Mouse (Mus musculus) CH12F3 (cell line): ENCODE measurements around the gene Gm30191.
"Not testable (repeated sequence)": the region's sequence is repeated elsewhere in the genome, so short reads cannot be mapped to it uniquely, and the experiment has no call there.

ENCODE experiments used
- in situ Hi-C: fragments of 300-500 bp; cut with MboI; formaldehyde crosslinking; loops from 2 replicates; pipeline ENCODE4 v1.14.3; 2020; ENCODE audit warnings: low sequenced_read_pairs

Gm30191 gene

DNA sequence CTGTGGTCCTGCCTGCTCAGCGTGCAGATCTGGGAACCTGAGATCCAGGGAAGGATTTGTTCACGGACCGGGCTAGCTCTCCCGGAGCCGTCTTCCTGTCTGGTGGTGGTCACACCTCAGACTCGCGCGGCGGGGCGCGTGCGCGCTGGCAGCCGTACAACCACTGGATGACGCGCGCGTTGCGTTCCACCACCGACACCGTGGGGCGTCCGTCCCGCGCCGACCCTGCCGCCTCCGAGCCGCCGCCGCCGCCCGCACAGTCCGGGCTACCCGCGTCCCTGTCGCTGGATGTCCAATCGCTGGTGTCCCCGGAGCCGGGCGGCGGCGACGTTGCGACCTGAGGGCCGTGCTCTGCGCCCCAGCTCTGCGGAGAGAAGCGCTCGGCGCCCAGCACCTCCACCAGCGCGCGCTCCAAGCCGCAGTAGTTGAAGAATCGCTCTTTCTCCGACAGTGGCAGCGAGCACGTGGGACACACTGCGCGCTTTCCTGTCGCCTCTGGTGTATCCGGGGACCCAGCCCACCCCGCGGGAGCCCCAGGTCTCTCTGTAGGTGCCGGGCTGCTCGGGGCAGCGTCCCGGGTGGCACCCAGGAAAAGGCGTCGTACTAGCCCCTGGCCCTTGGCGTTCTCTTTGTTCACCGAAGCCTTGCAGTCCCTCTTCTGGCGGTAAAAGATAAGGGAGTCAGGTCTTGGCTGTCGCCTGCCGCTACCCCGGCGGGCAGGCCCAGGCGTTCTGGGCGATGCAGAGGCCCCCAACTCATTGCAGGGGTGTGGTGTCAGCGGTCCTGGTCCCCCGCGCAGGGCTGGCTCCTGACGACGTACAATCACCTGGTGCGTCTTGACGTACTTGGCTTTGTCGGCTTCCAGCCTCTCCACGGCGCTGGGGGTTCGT lies 4.8 kb downstream of the Gm30191 start:
- in situ Hi-C loops = no loop called here

DNA sequence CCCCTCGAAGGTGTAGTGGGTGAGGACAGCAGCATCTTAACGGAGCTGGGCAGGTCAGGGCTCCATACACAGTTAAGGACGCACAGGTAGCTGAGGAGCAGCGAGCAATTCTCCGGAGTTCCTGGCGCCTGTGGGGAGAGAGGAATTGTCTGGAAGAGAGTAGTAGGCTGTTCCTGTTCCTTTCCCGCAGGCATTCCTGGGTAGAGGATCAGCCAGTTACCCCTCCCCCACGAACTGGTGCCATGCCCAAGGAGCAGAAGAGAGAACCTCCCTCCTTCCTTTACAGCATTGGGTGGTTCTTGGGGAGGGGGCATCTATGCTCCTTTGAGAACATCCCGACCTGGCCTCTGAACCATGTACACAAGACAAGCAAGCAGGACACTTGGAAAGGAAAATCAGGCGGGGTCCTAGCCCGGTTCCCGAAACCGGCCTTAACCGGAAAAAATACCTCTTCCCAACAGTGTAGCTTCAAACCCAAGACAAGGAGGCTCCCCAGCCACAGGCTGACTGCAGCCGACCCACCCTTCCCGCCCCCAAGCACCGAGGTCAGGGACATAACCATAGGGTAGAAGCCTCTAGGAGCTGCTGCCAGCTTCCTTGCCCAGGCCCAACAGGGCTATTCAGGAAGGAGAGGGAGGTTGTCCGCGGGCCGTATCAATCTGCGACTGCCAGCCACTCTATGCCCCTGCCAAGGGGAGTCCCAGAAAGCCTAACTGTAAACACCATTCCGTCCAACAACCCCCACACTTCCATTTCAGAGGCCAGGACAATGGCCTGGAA lies 5.6 kb downstream of the Gm30191 start:
- in situ Hi-C loops = no loop called here

DNA sequence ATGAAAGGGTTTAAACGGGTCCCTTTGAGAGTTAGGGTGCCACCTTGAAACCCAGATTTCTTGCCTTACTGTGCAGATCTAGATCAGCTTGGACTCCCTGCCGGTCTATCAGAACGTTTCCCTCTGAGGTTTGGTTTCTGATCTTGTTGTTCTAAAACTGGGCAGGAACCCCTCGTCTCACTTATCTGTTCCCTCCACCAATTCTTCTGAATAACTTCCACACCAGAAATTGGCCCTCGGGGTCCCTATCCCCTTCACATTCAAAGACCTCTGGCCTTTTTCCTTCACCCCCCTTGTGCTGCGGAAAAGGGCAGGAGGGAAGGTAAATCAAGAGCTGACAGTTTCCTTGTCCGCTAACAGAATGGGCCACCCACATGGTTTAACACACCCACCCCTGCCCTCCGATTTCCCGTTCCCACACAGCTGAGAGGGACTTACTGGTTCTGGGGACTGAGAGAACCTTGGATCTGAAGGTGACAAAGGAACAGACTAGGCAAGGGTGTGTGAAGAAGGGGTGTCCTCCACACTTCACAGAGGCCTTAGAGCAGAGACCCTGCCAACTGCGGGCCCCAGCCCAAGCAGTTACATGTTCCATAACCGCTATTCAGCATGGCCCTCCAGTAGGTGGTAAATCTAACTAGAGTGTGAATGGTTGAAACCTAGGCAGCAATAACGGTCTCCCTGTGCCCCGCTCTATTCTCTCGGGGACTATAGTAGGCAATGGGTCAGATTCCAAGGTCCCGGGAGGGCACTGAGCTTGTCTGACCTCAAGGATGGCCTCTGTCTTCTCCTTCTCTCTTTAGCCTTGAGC lies 6.4 kb downstream of the Gm30191 start:
- in situ Hi-C loops = no loop called here

DNA sequence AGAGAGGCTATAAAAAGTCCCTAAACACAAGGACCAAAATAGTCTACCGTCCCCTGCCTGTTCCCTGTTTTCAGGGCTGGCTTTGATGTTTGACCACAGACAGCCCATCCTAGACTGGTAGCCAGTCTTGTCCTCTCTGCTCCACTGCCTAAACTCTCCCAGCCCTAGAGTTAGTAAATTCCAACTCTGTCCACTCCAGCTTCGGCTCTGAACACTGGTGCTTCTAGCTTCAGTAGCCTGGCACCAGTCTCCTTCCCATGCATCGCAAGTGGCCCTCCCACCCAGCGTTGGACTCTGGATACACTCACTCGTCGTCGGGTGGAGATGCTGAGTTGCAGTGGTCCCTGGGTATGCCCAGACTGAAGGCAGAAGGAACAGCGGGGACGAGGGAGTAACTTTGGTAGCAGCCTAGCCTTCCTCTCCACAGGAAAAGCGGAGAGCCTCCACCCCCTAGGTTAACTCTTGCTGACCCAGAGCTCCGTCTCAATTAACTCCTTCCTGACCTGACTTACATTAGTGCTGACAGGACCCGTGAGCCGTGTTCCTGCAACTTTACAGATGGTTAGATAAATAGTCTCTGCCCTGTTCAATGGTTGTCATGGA lies 7.1 kb downstream of the Gm30191 start, which contains the start of gene Grrp1:
Gene Grrp1 (minus strand): TSS at position 385 of the 603 bp plus-strand sequence.
- in situ Hi-C loops = no loop called here

DNA sequence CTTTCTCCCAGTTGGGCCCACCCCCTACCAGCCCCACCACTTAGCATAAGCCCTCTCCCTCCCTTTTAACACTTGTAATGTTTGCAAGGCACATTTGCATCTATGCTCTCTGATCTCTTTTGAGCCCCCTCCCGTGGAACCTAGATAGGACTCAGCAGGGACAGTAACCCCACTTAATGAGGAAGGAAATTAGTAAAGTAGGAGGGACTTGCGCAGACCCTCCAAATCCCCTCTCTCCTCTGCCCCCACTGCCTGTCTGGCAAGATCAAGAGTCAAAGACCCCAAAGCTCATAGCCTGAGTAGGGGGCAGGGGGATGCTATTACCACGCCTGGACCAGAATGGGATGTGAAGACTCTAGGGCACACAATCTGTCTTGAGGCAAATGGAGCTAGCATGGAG lies 8.1 kb downstream of the Gm30191 start:
- in situ Hi-C loops = no loop called here

DNA sequence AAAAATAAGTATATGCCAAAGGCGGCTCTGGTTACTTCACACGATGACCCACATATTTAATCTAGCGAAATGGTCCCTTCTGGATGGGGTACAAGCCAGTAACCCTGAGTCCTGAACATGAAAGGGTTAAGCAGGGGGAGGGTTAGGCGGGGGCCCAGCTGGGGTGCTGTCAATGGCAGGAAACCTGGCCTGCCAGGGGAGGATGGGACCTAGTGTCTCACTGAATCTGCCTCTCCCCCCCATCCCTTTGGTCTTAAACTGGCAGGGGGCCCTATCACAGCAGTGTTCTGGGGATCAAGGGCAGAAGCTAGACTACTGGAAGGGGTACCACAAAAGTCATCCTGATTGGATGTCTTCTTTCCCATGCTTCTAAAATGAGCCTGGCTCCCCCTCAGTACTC lies 9.1 kb downstream of the Gm30191 start:
- in situ Hi-C loops = no loop called here

DNA sequence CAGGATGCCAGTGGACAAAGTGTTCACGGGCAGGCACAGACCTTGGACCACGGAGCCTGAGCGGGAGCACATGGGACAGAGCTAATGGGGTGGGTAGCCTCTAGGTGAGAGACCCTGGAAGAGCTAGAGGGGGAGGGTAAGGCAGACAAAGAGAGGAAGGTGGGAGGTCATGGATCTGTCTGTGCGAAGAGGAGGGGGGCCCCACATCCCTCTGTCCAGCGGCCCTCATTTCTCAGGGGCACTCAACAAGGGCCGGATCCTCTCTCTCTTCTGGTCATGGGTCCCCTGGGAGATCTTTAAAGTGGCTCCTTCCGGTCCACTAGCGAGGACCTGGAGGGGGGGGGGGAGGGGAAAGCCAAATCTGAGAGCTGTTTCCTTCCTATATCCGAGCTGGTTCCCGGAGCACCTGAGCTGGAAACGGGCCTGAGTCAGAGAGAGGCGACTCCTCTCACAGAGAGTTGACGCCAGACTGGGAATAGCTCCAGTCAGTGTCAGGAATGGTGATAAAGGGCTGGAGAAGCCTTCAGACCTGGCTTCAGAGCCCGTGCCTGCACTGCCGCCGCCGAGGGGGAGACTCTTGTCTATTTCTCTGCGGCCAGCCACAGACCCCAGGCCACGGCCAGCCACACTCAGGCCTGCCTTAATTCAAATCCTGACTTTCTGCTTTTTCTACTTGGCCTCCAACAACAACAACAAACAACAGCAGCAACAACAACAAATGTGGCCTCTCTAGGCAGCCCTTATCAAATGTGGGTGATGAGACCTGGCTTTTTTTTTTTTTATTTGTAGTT lies 9.9 kb downstream of the Gm30191 start:
- in situ Hi-C loops = no loop called here

DNA sequence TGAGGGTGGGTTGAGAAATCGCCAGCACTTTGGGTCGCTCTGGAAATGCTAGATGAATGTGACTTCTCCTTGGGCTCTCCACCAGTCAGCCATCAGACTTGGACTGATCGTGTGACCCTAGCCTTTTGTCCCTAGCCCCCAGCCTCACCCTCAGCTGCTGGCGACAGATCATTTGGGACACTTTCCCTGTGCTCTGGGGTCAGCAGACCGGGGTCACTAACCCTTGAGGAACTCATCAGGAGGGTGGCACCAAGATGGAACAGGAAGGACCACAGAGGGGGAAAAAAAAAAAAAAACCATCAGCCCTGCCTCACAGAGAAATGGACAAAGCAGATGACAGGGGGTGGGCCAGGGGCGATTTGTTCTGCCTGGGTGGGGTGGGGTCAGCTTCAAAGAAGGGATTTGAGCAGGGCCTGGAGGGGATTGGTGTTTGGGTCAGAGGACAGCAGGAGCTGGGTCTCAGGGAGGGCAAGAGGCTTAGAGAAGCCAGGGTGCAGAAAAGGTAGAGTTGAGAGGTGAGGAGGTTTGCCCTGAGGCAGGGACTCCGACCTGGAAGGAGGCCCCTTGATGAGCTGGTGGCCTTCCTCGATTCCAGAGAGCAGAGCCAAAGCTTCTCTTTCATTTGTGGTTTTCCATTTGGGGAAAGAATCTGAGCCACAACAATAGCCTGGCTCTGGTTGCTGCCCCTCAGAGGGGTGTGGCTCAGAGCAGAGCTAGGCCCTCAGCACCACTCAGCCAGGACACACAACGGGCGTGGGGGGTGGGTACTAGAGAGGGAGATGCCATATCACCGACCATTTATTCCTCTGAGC lies 10.7 kb downstream of the Gm30191 start:
- in situ Hi-C loops = no loop called here

DNA sequence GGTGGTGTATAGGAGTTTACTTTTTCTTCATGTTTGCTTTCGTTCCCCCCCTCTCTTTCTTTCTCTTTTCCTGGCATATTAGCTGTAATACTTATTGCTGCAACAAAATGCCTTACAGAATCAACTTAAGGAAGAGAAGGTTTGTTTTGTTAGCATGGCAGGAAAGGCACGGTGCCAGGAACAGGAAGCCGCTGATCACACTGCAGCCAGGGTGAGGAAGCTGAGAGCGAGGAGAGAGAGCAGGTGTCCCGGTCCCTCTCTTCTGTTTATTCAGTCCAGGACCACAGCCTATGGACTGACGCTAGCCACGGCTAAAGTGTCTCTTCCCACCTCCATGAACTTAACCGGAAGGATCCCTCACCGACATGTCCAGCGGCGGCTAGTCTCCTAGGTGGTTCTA lies 11.6 kb downstream of the Gm30191 start:
- in situ Hi-C loops = no loop called here

DNA sequence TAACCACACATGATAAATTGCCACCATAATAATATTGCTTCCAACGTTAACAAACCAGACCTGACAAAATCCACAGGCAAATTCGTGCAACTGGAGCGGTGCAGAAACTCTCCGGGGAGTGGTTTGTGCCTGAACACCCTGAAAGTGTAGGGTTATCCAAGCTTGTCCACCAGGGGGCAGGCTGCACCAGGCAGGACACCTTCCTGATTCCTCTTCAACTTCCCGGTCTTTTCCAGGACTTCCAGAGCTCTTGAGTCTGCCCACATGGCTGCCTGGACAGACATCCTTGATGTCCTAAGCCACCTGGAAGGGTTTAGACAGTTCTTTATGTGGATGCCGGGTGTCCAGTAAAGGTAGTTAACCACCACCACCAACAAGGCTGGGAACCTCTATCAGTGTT lies 16.5 kb downstream of the Gm30191 start:
- in situ Hi-C loops = no loop called here

DNA sequence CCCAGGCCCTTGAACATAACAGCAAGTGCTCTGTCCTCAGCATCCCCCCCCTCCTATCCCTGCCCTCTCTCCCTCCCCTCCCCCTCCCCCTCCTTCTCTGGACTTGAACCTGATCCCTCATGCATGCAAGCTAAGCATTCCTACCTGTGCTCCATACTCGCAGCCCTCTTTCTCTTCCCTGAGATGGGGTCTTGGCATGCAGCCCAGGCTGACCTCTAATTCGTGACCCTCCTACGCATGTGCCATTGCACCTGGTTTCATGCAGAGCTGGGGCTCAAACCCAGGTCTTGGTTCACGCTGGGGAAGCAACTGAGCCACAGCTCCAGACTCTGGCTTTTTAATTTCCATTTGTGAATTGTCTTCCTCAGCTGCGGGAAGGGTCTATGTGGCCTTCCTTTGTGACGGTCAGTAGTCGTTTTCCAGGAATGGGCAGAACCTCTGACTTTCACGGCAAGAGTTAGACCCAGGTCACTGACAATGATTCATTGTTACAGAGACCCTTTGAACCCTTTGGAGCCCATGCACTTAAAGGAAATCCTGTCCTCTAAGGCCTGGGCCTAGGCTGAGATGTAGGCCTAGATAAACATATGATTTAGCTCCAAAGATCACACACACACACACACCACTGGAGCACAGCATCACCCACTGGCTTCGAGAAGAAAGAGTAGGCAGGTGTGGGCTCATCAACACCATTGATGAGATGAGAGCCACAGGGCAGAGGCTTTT lies 19.3 kb downstream of the Gm30191 start:
- in situ Hi-C loops = no loop called here

DNA sequence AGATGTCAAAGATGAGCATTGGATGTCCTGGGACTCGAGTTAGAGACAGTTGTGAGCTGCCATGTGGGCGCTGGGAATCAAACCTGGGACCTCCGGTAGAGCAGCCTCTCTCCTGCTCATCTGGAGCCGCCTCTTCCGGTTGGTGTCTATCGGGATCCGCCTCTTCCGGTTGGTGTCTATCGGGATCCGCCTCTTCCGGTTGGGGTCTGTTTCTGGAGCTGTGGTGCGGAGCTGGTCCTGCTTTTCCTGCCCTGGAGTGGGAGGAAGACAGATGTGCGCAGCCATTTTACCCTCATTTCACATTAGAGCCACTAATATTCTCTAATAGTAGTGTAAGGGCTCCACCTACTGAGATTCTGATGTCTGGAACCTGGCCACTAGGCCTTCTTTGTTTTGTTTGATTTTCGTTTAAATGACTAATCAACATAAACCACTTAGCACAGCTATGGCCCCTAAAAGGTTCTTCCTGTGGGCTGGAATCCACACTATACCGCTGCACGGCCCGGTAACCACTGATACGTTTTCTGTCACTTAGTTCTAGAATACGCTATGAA lies 21.4 kb downstream of the Gm30191 start:
- in situ Hi-C loops = no loop called here

DNA sequence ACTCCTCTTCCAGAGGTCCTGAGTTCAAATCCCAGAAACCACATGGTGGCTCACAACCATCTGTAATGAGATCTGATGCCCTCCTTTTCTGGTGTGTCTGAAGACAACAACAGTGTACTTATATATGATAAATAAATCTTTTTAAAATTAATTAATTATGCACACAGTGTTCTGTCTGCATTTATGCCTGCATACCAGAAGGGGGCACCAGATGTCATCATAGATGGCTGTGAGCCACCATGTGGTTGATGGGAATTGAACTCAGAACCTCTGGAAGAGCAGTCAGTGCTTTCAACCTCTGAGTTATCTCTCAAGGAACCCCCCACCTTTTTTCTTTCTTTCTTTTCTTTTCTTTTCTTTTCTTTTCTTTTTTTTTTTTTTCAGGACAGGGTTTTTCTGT lies 22.9 kb downstream of the Gm30191 start:
- in situ Hi-C loops = not testable (repeated sequence)

DNA sequence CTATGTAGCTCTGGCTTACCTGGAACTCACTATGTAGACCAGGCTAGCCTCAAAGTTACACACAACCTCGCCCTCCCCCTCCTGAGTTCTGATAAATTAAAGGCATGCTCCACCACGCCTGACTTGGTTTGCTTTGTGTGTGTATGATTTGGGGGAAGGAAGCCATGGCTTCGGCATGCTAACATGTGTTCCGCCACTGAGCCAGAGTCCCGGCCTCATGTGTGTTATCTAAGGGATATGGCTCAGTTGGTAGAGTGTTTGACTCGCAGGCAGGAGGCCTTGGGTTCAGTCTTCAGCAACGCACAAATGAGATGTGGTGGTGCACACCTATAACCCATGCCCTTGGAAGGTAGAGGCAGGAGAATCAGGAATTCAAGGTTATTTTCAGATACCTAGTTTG lies 25.2 kb downstream of the Gm30191 start:
- in situ Hi-C loops = no loop called here

DNA sequence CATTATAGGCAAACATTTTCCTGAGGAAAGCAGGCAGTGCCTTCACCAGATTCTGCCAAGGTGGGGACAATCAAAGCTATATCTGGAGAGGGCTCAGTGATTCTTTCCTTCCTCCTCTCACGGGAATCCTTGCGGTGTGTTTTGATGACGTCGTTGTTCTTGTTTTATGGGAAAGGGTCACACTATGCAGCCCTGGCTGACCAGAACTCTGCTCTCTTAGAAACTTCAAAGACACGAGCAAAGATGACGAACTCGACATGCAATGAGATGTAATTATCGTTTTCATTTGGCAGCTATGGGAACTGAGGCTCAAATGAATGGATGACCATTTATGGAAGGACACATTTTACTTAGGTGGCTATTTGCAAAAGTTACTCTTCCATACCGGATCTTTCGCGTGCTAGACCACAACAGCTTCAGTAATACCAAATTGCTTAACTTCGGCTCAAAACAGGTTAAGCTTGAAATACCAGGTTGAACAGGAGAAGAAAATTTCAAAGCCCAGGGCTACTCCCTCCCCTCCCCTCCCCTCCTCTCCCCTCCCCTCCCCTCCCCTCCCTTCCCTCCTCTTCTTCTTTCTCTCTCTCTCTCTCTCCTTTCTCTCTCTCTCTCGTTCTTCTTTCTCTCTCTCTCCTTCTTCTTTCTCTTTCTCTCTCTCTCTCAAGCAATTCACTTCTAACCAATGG lies 26.1 kb downstream of the Gm30191 start:
- in situ Hi-C loops = no loop called here

DNA sequence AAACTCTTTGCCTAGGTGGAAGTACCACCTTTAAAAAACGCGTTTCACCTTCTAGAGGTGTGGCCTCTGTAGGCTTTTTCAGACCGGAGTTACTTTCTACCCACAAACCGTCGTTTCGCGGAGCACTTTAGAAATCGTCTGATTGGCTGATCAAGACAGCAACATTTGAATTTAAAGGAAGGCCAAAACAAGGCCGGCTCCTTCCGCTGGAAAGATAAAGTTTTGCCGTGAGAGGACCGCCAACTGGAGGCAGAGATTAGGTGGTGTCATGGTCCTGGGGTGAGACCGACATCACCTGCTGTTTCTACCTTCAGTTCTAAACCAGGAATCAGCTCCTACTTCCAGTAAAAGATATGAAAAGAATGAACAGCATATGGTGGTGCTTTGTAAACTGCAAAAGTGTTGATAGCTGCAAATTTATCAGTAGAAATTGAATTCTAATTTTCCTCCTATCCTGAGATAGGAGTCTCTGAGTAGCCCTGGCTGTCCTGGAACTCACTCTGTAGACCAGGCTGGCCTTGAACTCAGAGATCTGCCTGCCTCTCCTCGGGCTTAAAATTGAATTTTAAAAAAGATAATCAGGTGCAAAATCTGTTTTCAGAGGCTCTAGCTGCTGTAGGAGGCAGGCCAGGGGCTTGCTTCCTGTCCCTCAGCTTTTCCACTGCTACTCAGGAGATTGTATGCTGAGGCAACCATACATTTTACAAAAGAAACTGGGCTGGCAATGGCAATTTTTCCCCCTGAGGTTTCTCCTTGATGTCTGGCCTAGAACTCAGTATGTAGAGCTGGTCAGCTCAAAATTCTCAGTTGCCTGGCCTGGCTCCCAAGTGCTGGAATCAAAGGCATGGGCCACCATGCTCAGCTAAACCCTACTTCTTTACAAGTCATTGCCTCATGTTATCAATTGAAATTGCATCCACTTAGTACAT lies 26.9 kb downstream of the Gm30191 start:
- in situ Hi-C loops = no loop called here

DNA sequence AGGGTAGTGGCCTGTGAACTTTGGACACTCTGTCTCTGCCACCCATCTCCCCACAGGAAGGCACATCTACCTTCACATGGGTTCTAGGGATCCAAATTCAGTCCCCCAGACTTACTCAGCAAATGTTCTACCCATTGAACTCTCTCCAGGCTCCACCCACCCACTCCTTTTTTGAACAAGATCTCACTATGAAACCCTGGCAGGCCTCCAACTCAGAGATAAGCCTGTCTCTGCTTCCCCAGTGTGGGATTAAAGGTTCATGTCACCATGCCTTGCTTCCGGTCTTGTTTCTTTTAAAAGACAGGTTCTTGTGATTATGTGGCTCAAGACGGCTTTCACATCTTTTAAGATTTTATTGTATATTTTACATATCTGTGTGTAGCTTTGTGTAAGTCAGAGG lies 38.2 kb downstream of the Gm30191 start:
- in situ Hi-C loops = no loop called here
